Mouse (Mus musculus): ENCODE data around the gene Kdm3a. TPM values are rescaled to one million over a fixed set of nuclear protein-coding genes. Genes with fewer than 3 reads are reported as not detected.

The Kdm3a gene
- polyA plus RNA-seq, 1 experiment from 2014 or later: 59.1 TPM

- H3K4me3 ChIP-seq (ENCODE audit: low read depth, low read length): no peak overlapping the region
- DNase-seq (ENCODE audit: low spot score, missing footprints) (no peak), ATAC-seq (ENCODE audit: low FRiP score) (no peak)
- no peak overlapping the region for H3K9ac ChIP-seq (ENCODE audit: low read length)
- H3K36me3 ChIP-seq (ENCODE audit: control insufficient read depth, insufficient read depth, low read length): peaks cover 30% of the 10 kb centered on the region
- no peak overlapping the region for H3K4me2 ChIP-seq
- H3K27ac ChIP-seq (ENCODE audit: low read depth, low read length): no peak overlapping the region
- 94% methylated on average over 3 of the region's 3 CpGs for WGBS
- H3K9me3 ChIP-seq (ENCODE audit: control insufficient read depth, low read length): no peaks in the 10 kb centered on the region
- no peaks in the 10 kb centered on the region for H3K4me1 ChIP-seq (ENCODE audit: control insufficient read depth, insufficient read depth, low read length)
- no peaks in the 10 kb centered on the region for H3K27me3 ChIP-seq (ENCODE audit: control insufficient read depth, insufficient read depth, low read length)
Measured at GRCm38 (mm10) chr6:71607756-71608155, 25.0 kb downstream of the Kdm3a start.

DNA sequence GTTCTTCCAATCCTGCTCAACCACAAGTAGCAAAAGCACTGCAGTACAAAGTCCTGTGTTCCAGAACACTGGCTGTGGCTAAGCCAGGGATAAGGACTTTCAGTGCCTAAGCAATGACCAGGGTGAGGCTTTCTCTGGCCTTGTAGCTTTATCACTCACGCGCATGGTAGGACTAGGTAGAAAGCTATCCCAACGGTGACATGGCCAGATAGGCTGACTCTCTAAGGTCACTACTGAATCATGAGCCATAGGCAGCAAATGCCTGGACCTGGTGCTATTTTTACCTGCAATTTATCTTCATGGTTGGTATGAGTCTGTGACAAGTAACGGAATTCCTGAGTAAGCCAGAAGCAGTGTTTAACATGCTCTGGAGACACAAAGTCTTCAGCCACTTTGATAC is 42.6 kb downstream of the Kdm3a start:
- no peaks in the 10 kb centered on the region for H3K4me1 ChIP-seq (ENCODE audit: control insufficient read depth, insufficient read depth, low read length)
- H3K4me2 ChIP-seq: no peak overlapping the region
- ATAC-seq (ENCODE audit: low FRiP score) (no peak), DNase-seq (ENCODE audit: low spot score, missing footprints) (no peak)
- no peak overlapping the region for H3K4me3 ChIP-seq (ENCODE audit: low read depth, low read length)
- WGBS: 98% methylated on average over 4 of the region's 4 CpGs
- H3K27ac ChIP-seq (ENCODE audit: low read depth, low read length): no peak overlapping the region
- H3K9ac ChIP-seq (ENCODE audit: low read length): no peak overlapping the region
- no peaks in the 10 kb centered on the region for H3K9me3 ChIP-seq (ENCODE audit: control insufficient read depth, low read length)
- H3K36me3 ChIP-seq (ENCODE audit: control insufficient read depth, insufficient read depth, low read length): peaks cover 45% of the 10 kb centered on the region
- no peaks in the 10 kb centered on the region for H3K27me3 ChIP-seq (ENCODE audit: control insufficient read depth, insufficient read depth, low read length)

DNA sequence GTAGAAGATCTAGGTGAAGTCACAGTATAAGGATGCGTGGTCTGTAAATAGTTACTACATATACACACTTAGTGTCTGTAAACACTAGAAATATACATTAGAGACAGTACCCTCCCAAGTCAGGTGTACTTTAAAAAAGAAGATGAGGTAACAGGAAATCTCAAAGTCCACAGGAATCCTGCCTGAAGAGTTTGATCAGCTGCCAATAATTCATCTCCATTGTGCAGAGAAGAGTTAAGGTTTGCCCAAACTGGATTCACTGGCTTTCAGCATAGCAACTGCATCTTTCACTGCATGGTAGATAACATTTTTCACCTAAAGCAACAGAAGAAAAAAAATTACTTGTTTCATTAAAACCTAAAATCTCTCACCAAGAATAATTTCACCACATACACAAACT is 43.4 kb downstream of the Kdm3a start:
- no peaks in the 10 kb centered on the region for H3K4me1 ChIP-seq (ENCODE audit: control insufficient read depth, insufficient read depth, low read length)
- no peak overlapping the region for H3K4me2 ChIP-seq
- no peaks in the 10 kb centered on the region for H3K9me3 ChIP-seq (ENCODE audit: control insufficient read depth, low read length)
- ATAC-seq (ENCODE audit: low FRiP score): no peak
- no peak overlapping the region for H3K4me3 ChIP-seq (ENCODE audit: low read depth, low read length)
- peak; percentile 75 for DNase-seq (ENCODE audit: low spot score, missing footprints)
- 97% methylated on average over 1 of the region's 1 CpGs for WGBS
- no peaks in the 10 kb centered on the region for H3K27me3 ChIP-seq (ENCODE audit: control insufficient read depth, insufficient read depth, low read length)
- no peak overlapping the region for H3K9ac ChIP-seq (ENCODE audit: low read length)
- no peak overlapping the region for H3K27ac ChIP-seq (ENCODE audit: low read depth, low read length)
- peaks cover 45% of the 10 kb centered on the region for H3K36me3 ChIP-seq (ENCODE audit: control insufficient read depth, insufficient read depth, low read length)

GRCm38 (mm10) chr6:71583198-71583597 is 49.6 kb downstream of the Kdm3a start:
- no peaks in the 10 kb centered on the region for H3K9me3 ChIP-seq (ENCODE audit: control insufficient read depth, low read length)
- no peaks in the 10 kb centered on the region for H3K4me1 ChIP-seq (ENCODE audit: control insufficient read depth, insufficient read depth, low read length)
- 85% methylated on average over 4 of the region's 4 CpGs for WGBS
- no peaks in the 10 kb centered on the region for H3K27me3 ChIP-seq (ENCODE audit: control insufficient read depth, insufficient read depth, low read length)
- ATAC-seq (ENCODE audit: low FRiP score) (no peak), DNase-seq (ENCODE audit: low spot score, missing footprints) (no peak)
- H3K36me3 ChIP-seq (ENCODE audit: control insufficient read depth, insufficient read depth, low read length): peaks cover 3% of the 10 kb centered on the region; the same call in 1 of the 2 replicates
- no peak overlapping the region for H3K27ac ChIP-seq (ENCODE audit: low read depth, low read length)
- H3K9ac ChIP-seq (ENCODE audit: low read length): no peak overlapping the region
- H3K4me2 ChIP-seq: no peak overlapping the region
- no peak overlapping the region for H3K4me3 ChIP-seq (ENCODE audit: low read depth, low read length)

DNA sequence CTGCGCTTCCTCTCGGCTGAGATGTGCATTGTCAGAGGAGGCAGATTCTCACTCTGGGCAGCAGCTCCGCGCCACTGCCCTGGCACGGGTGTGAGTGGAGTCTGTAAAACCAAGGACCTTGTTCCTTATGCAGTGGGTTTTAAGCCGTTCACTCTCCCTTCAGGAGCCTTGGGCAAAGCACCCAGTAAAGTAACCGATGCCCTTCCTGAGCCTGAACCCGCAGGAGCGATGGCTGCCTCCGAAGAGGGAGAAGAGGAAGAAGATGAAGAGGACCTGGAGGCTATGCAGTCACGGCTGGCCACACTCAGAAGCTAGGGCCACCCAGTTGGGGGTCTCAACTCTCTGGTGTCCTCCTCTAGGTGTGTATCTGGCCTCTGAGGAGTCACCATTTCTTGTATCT is 53.3 kb downstream of the Kdm3a start:
- H3K4me1 ChIP-seq (ENCODE audit: control insufficient read depth, insufficient read depth, low read length): no peaks in the 10 kb centered on the region
- H3K4me3 ChIP-seq (ENCODE audit: low read depth, low read length): no peak overlapping the region
- H3K27me3 ChIP-seq (ENCODE audit: control insufficient read depth, insufficient read depth, low read length): no peaks in the 10 kb centered on the region
- H3K36me3 ChIP-seq (ENCODE audit: control insufficient read depth, insufficient read depth, low read length): no peaks in the 10 kb centered on the region; the same call in 1 of the 2 replicates
- ATAC-seq (ENCODE audit: low FRiP score): no peak
- no peak overlapping the region for H3K9ac ChIP-seq (ENCODE audit: low read length)
- H3K27ac ChIP-seq (ENCODE audit: low read depth, low read length): no peak overlapping the region
- WGBS: 92% methylated on average over 11 of the region's 11 CpGs
- H3K4me2 ChIP-seq: no peak overlapping the region
- no peak for DNase-seq (ENCODE audit: low spot score, missing footprints)
- no peaks in the 10 kb centered on the region for H3K9me3 ChIP-seq (ENCODE audit: control insufficient read depth, low read length)

- 94% methylated on average over 1 of the region's 1 CpGs for WGBS
- ATAC-seq (ENCODE audit: low FRiP score): no peak
Measured at GRCm38 (mm10) chr6:71575359-71575758, 57.4 kb downstream of the Kdm3a start.

GRCm38 (mm10) chr6:71569025-71569424 is 63.8 kb downstream of the Kdm3a start:
- DNase-seq (ENCODE audit: low spot score, missing footprints) (no peak), ATAC-seq (ENCODE audit: low FRiP score) (no peak)
- H3K36me3 ChIP-seq (ENCODE audit: control insufficient read depth, insufficient read depth, low read length): peaks cover 3% of the 10 kb centered on the region; the same call in 1 of the 2 replicates
- WGBS: 63% methylated on average over 2 of the region's 2 CpGs
- H3K27me3 ChIP-seq (ENCODE audit: control insufficient read depth, insufficient read depth, low read length): no peaks in the 10 kb centered on the region
- no peak overlapping the region for H3K9ac ChIP-seq (ENCODE audit: low read length)
- H3K4me2 ChIP-seq: no peak overlapping the region
- H3K9me3 ChIP-seq (ENCODE audit: control insufficient read depth, low read length): no peaks in the 10 kb centered on the region
- H3K4me1 ChIP-seq (ENCODE audit: control insufficient read depth, insufficient read depth, low read length): no peaks in the 10 kb centered on the region
- no peak overlapping the region for H3K27ac ChIP-seq (ENCODE audit: low read depth, low read length)
- no peak overlapping the region for H3K4me3 ChIP-seq (ENCODE audit: low read depth, low read length)

More at GRCm38 (mm10) chr6:71575359-71575758, 57.4 kb downstream of the Kdm3a start:
- no peaks in the 10 kb centered on the region for H3K4me1 ChIP-seq (ENCODE audit: control insufficient read depth, insufficient read depth, low read length)
- H3K9me3 ChIP-seq (ENCODE audit: control insufficient read depth, low read length): no peaks in the 10 kb centered on the region
- no peak overlapping the region for H3K4me2 ChIP-seq
- H3K4me3 ChIP-seq (ENCODE audit: low read depth, low read length): no peak overlapping the region
- no peak for DNase-seq (ENCODE audit: low spot score, missing footprints)
- H3K36me3 ChIP-seq (ENCODE audit: control insufficient read depth, insufficient read depth, low read length): no peaks in the 10 kb centered on the region; the same call in 1 of the 2 replicates
- H3K27me3 ChIP-seq (ENCODE audit: control insufficient read depth, insufficient read depth, low read length): no peaks in the 10 kb centered on the region
- no peak overlapping the region for H3K9ac ChIP-seq (ENCODE audit: low read length)
- no peak overlapping the region for H3K27ac ChIP-seq (ENCODE audit: low read depth, low read length)

- Histone ChIP-seq H3K27ac (ENCODE audit: low read depth, low read length) (no peak overlapping the region), H3K9me3 (ENCODE audit: control insufficient read depth, low read length) (no peaks in the 10 kb centered on the region), H3K27me3 (ENCODE audit: control insufficient read depth, insufficient read depth, low read length) (no peaks in the 10 kb centered on the region), H3K4me3 (ENCODE audit: low read depth, low read length) (no peak overlapping the region), H3K4me2 (no peak overlapping the region), H3K36me3 (ENCODE audit: control insufficient read depth, insufficient read depth, low read length) (peaks cover 3% of the 10 kb centered on the region; the same call in 1 of the 2 replicates), H3K4me1 (ENCODE audit: control insufficient read depth, insufficient read depth, low read length) (no peaks in the 10 kb centered on the region), H3K9ac (ENCODE audit: low read length) (no peak overlapping the region)
- ATAC-seq (ENCODE audit: low FRiP score) (no peak), DNase-seq (ENCODE audit: low spot score, missing footprints) (no peak)
- 91% methylated on average over 3 of the region's 3 CpGs for WGBS
Measured at GRCm38 (mm10) chr6:71568616-71569015, 64.2 kb downstream of the Kdm3a start.

GRCm38 (mm10) chr6:71556826-71557225 is 76.0 kb downstream of the Kdm3a start:
- Histone ChIP-seq H3K9me3 (ENCODE audit: control insufficient read depth, low read length) (no peaks in the 10 kb centered on the region), H3K4me1 (ENCODE audit: control insufficient read depth, insufficient read depth, low read length) (no peaks in the 10 kb centered on the region), H3K9ac (ENCODE audit: low read length) (no peak overlapping the region), H3K4me2 (no peak overlapping the region), H3K27ac (ENCODE audit: low read depth, low read length) (no peak overlapping the region), H3K4me3 (ENCODE audit: low read depth, low read length) (no peak overlapping the region), H3K27me3 (ENCODE audit: control insufficient read depth, insufficient read depth, low read length) (no peaks in the 10 kb centered on the region), H3K36me3 (ENCODE audit: control insufficient read depth, insufficient read depth, low read length) (peaks cover 7% of the 10 kb centered on the region; the same call in 1 of the 2 replicates)
- no peak for DNase-seq (ENCODE audit: low spot score, missing footprints)
- no peak for ATAC-seq (ENCODE audit: low FRiP score)
- 95% methylated on average over 2 of the region's 2 CpGs for WGBS

All from midbrain, embryonic 11.5 days (tissue).